Mouse (Mus musculus) thymus, adult 18-20 months (tissue): ENCODE data around the gene Nat8.
"Not testable (repeated sequence)": the region's sequence is repeated elsewhere in the genome, so short reads cannot be mapped to it uniquely, and the experiment has no call there.

Experiments used
- DNase-seq, 2 experiments: peaks; one replicate each; pipeline ENCODE4 v3.0.0; 2022; ENCODE audit warnings: mixed read lengths in 2 of 2

Nat8 gene

DNA sequence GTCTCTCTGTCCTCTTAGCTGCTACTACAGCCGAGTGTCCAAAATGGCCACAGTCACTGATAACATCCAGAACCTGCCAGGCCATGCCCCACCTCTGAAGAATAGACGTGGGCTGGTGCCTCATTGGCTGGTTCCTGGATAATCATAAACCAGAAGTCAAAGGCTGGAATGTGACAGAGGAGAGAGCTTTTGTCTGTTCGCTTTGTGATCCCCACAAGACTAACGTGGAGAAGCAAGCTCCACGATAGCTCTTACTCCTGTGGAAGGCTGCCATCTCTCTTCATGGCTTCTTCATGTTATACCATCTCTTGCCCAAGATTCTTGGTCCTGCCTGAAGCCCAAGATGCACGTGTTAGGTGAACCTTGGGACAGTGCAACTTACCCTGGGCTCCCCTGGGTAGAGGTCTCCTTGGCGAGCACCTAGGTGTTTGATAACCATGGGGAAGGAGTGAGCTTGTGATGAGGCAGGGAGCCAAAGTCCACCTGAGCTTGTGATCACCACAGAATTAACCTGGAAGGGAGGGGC is at the start of gene Nat8:
Nat8 (minus strand) TSS at position 287 of the 526 bp plus-strand sequence.
- no peak for DNase-seq

DNA sequence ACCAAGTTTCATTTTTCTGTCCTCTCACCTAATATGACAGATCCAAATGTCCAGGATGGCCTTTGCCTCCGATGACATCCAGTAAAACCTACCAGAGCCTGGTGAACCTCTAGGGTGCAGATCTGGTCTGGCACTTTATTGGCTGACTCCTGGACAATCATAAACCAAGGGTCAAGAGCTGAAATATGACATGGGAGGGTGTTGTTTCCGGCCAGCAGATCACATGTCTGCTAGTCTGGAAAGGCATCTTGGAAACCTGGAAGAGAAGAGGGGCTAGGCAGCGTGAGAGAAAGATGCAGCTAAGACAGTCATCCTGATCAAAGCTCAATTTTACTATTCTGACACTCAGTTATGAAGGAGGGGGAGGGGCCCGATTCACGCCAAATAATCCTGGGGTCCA is 37.1 kb upstream of the Nat8 start, which contains the start of gene Nat8f2:
Nat8f2 (minus strand) TSS at position 153 of the 400 bp plus-strand sequence.
- not testable (repeated sequence) for DNase-seq

DNA sequence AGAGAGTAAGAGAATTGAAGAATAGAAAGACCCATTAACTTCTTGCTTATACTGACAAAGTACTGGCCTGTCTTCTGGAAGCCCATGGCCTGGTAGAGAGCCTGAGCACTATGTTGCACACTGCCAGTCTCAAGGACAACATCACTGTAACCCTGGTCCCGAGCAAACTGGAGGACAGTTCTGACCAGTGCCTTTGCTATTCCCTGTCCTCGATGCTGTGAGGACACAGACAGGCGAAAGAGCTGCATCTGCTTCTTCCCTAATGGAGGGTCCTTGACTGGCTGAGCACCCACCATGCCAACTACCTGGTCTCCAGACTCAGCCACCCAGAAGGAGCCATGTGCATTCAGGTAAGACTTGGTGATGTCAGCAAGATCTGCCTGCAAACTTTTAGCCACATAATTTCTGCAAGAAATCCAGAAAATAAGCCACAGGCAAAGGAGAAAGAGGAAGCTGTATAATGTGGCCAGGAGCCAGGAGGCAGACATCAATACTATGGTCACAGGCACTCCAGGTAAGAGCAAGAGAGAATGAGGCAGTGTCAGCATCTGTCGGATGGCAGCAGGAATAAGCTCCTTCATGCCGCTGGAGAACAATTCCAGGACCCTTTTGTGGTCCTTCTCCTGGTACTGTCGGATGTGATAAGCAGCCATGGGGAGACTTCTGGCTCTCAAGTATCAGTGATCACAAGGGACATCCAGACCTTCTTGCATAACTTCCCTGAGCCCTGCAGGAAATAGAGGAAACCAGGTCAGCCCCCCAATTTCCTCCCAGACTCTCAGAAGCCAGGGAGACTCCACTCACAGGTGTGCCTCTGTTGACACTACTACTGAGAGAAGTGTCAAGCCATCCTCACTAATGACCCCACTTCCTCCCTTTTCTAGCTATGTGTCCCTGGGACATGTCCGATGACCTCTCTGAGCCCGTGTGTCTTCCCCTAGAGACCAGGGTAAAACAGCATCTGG is 36.1 kb upstream of the Nat8 start:
- no peak for DNase-seq

DNA sequence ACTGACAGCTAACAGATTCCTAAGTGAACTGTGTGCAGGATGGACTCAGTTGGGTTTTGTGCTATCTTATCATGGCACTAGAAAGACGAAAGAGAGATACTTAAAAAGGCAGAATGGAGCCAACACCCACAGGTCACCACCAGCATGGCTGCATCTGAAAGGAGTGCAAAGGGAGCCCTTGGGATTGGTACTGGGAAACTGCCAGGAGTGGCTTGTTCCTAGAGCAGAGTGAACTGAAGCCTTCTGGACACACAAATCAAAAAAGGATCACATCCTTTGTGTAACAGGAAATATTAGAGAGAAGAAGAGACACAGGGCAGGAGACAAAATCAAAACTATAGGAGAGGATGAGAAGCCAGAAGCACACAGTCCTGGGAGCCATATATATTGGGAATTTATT is 35.1 kb upstream of the Nat8 start:
- not testable (repeated sequence) for DNase-seq

DNA sequence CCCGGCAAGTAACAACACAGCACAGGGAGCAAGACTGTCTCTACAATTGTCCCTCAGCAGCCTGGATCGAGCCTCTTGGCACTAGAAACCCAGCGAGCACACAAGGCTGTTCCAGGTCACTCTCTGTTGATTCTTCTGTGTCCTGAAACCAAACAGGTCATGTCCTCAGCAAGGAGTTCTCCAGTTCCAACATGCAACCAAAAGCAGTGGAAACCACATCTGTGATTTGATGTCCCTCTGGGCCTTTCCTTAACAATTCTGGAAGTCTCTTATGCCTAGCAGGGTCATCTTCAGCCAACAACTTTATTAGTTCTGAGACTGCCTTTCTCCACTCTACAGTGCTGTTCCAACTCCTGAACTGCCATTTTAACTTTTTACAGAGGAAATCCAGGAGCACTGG is 34.3 kb upstream of the Nat8 start:
- not testable (repeated sequence) for DNase-seq

DNA sequence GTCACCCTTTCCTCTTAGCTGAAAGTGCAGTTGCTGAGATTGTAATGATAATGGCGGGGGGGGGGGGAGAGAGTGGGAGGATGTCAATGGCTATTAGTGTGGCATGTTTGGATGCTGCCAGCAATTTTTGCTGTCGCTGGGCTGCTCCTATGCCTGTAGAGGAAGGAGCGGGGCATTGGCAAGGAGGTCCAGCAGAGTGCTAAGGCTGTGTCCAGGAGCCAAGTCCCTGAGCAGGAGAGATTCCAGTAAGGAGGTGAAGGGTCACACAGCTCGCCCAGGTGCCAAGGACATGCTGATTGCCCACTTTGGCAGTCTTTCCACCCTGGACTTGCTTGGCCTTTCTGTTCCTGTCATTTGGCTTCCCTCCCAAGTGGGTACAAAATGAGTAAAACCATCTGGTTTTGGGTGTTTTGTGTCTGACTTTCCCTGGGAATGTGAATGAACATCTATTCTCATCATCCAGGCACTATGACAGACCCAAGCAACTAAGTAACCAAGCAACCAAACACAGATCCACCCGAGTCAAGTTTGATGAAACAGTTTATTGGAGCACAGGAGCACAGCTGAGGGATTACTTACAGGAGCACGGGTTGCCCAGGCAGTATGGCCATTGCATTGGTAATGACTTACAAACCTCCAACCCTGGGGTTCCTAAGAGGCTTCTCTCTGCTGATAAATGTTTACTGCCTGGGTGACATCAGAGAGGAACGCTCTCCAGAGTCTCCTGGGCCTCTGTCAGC is 33.2 kb upstream of the Nat8 start:
- DNase-seq: not testable (repeated sequence)

DNA sequence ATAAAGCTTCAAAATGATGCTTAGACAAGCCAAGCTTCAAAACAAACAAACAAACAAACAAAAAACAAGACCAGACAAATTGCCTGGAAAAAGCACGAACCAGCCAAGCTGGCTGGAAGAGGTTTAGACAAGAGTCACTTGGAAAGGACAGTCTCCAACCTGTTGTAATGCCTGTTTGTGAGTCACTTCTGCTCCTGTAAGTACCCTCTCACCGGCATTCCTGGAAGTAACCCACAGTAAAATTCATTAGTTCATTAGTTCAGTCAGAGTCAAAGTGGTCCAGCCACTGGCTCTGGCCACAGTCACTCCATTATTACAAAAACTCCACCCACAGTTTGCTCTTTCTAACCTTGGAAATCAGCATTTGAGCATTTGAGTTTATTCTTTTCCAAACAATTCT is 32.0 kb upstream of the Nat8 start:
- DNase-seq: no peak

DNA sequence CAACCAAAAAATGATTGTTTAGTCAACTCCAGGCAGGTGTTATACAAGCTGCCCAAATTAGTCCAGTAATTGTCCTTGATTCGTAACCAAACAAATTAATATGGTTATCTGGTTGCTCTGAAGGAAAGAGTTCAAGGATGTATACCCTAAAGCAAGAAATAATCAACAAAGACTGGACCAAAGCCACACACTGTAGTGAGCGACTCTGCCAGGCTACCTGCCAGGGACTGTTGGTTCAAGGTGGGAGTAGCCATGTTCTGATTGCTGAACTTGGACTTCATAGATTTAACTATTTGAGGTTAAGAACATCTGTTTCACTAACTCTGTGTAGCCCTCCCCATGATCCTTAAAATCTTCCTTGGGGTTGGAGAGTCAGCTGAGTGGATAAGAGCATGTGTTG is 31.3 kb upstream of the Nat8 start:
- no peak for DNase-seq

DNA sequence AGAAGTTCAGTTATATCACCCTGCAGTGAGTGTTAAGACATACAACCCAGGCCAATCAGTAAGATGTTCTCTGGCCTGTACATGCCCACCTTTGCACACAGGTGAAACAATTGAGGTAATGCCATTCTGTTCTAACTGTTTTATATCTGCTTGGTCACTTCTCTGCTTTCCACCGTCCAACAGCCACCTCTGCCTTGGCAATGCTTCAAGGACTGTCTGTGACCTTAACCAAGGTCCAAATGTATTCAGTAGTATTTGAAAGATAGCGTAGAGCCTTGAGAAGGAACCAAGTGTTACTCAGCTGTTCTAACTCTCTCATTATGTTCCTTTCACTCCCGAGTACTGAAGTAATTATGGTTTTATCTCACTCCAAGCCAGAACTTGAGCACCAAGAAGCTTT is 30.7 kb upstream of the Nat8 start:
- DNase-seq: no peak

DNA sequence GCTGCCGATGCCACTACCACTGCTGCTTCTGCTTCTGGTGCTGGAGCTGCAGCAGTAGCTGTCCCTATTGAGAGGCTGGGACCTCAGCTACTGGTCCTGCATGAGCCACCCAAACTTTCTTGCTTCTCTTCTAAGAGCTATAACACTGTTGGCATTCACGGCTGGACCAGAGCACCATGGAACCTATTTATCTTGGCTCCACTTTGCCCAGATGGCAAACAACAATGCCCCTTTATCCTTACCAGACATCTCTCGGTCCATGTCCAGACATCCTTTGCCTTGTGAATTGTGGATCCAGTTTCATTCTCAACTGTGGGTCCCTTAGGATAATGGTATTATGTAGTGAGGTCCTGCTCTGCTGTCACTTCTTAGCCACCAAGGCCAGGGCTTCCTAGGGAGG is 29.4 kb upstream of the Nat8 start:
- no peak for DNase-seq

DNA sequence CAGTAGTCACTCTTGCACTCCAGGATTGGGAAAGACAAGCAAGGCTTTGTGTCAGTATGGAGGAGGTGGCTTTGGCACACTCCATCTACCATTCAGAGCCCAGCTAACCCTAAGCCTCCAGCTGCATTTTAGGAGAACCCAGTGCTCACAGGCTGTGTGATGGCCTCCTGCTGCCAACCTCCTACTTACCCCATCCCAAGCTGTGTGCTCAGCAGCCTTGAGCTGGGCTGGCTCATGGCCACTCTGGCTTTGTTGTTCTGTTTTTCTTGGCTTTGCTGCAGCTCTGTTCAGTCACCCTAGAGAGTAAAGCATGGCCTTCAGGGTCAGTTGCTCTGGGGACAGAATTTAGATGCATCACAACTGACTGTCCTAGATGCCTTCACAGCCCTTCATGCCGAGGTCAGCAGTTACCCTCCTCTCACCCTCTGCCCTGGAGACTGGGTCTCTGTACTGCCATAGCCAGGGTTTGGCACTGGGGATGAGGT is 24.4 kb upstream of the Nat8 start:
- no peak for DNase-seq

DNA sequence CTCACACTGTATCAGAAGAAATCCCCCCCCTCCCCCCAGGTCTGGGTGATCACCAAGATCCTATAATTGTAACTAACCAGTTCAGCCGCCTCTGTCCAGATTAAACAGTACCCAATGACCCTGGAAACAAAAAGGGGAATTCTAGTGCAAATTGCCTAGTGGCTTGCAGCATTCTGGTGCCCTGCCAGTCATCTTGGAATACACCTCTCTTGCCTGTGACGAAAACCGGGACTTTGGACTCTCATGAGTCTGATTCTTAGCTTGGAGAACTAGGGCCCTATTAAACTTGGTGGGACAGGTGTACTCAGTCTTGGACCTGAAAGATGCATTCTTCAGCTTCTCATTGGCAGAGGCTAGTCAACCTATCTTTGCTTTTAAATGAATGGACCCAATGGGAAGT is 21.6 kb upstream of the Nat8 start:
- DNase-seq: no peak

DNA sequence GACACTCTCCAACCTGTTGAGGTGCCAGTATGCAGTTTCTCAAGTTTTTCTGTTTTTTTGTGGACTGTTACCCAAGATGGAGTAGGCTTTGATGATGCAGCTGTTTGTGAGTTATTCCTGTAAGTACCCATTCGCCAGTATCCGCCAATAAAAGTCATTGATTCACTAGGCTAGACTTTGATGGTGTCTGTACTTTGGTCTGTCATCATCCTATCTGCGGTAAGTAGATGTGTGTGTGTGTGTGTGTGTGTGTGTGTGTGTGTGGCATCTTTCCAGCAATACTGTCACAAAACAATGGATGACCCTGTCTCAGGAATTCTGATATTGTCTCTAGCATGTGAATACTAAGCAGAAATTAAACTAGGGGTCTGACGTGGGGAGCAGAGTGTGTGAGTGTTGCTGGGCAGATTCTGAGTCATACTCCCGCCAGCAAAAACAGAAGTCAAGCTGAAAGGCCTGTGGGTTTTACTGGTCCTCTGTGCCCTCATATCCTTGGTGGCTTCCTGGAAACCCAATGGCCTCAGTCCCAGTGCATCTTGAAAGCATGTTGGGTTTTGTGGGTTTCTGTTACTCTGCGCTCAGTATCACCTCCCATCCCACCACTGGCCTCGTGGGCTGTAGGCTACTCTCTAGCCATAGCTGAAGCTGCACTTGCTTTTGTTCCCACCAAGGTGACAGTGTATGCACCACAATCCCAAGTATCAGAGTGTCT is 19.3 kb upstream of the Nat8 start:
- DNase-seq: no peak

DNA sequence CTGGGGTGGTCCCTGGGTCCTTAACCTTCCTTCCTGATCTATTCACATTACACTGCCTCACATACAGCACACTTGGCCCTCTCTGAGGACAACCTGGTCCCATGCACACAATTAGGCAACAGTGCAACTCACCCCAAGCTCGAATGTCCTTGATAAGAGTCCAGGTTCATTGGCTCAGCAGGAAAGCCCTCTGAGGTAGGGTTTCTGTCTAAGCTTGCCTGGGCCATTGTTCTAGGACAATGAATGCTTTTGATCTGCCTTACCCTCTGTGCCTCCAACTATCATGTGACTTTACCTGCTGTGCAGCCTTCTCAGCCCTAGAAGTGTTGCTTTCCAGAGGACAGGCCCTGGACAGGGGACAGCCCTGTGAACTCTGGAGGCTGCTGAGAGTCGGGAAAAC is 17.4 kb upstream of the Nat8 start:
- DNase-seq: no peak

DNA sequence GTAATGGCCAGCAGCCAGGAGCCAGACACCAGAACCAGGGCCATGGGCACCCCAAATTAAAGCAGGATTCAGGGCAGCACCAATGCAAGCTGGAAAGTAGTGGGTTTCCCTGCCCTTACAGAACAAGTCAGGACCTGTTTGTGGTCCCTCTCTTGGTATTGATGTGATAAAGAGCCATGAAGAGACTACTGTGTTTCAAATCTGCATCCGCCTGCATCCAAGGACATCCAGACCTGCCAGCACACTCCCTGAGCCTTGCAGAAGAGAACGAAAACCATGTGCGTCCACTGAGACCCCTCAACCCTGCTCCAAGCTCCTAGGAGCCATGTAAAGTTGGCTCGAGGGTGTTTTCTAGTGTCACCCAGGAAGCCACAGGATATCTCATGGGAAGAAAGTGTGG is 16.3 kb upstream of the Nat8 start:
- no peak for DNase-seq

DNA sequence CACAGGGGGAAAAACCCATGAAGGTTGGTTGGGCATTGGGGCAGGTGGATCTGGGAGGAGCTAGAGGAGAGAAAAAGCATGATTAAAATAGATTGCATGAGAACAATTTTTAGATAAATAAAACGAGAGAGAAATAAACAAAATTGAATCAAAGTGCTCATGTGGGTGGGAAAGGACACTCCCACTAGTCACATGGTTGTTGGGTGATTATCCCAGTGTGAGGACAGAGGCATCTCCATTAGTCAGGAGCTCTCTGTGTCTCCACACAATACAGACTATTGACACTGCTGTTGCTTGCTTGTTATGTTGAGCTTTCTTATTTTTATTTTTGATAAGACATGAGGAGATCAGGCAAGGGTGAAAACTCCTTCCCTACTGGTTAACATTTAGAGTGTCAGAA is 15.0 kb upstream of the Nat8 start:
- DNase-seq: no peak

DNA sequence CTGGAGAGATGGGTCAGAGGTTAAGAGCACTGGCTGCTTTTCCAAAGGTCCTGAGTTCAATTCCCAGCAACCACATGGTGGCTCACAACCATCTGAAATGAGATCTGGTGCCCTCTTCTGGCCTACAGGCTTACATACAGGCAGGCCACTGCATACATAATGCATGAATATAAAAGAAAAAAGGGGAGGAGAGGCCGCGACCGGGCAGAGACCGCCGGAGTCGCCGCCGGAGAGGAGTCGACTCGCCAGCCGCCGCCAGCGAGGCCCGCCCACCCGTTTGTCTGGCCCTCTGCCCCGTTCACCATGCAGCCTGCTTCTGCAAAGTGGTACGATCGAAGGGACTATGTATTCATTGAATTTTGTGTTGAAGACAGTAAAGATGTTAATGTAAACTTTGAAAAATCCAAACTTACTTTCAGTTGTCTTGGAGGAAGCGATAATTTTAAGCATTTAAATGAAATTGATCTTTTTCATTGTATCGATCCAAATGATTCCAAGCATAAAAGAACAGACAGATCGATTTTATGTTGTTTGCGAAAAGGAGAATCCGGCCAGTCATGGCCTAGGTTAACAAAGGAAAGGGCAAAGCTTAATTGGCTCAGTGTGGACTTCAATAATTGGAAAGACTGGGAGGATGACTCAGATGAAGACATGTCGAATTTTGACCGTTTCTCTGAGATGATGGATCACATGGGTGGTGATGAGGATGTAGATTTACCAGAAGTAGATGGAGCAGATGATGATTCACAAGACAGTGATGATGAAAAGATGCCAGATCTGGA is 12.0 kb upstream of the Nat8 start:
- not testable (repeated sequence) for DNase-seq

DNA sequence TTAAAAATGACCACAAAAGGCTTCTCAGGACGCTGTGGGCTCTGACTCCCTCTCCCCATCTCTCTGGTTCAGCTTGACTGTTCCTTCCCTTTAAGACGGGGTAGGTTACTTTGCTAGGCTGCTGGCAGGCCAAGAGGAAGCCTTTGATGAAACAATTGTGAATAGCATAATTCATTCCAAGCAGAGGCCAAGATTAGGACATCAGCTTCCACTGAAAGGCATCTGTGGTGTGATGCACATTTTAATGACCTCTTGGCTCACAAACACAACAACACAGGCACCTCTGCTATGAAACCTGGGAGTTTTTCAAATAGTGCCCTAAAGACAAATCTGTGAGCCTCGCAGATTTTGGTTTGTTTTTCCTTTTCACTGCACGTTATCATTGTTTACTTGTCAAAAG is 8.1 kb upstream of the Nat8 start:
- no peak for DNase-seq

DNA sequence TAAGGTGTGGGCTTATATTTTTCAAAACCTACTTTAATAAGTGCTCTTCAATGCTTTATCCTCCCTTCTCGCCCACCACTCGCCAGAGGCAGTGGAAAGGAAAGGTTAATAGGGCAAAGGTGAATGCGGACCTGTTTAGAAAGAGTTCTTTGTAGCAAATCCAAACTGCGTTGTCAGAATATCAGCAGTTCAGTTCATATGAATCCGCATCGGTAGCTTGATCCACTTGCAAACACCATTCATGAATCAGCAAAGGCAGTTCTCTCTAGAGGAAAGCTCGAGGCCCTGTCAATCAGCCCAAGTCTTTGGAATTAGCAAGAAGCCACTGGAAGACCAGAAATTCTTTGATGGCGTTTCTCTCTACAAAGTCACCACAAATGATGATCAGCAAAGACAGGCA is 6.8 kb upstream of the Nat8 start:
- DNase-seq: no peak

DNA sequence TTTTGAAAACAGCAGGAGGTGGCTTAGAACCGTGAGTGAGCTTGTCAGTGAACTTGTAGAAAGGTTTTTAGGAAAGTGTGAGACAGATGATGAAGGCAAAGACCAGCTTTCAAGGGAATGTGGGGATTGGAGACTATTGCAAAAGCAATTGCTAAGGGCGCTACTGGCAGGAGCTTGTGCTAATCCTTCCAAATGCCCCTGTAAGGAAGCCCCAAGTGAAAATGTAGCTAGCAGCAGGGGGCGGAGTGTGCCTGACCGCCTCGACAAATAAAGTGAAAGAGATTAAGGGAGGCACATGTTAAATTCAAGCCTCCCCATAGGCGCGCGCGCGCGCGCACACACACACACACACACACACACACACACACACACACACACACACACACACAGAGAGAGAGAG is 5.4 kb upstream of the Nat8 start:
- DNase-seq: not testable (repeated sequence)

DNA sequence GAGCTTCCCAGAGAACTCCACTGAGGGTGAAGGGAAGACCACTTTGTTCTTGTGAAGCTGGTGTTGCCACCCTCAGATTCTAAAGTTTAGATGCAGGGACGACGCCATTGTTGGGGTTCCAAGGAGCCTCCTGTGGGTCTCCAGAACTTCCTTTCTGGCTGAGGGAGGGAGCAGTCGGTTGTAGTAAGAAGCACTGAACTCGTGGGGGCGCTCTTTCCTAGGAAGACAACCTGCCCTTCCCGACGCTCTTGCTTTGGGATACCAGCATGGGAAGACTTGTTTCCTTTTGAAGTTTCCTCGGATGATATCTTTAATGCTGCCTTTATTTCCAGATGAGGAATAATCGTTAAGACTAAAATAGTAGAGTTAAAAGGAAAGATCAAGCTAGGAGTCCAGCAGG is 4.9 kb upstream of the Nat8 start:
- DNase-seq: not testable (repeated sequence)

DNA sequence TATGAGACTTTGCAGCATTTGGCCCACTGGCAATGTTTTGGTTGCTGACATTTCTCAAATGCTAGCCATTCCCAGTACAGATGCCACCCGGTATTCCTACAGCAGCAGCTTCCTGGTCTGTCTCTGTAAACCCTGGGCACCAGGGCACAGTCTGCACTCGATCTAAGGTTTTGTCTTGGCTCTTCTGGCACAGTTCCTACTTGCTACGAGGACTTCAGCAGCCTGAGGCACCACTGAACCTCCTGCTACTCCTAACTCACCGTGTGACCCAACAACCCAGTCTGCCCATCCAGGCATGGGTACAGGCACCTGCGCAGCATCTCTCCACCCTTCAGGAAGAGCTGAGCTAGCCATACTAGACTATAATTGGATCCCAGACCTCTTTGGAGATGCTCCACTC is 4.2 kb upstream of the Nat8 start:
- DNase-seq: not testable (repeated sequence)
